Mouse (Mus musculus) brain, embryonic 14.5 days (tissue): ENCODE results near the gene Agpat3.

Experiments used
- CTCF ChIP-seq: fragments of 200-500 bp; IDR thresholded peaks from 2 replicates; pipeline ENCODE4 v1.5.1; 2012; ENCODE audit warnings: inconsistent platforms, mild to moderate bottlenecking, moderate library complexity, borderline replicate concordance; ENCODE audit not compliant: insufficient read depth, insufficient read length; ENCODE audit errors: extremely low read depth
- POLR2A ChIP-seq: fragments of 200-500 bp; IDR thresholded peaks from 2 replicates; pipeline ENCODE4 v1.6.1; 2012; ENCODE audit warnings: mild to moderate bottlenecking, inconsistent platforms, borderline replicate concordance; ENCODE audit not compliant: poor library complexity, insufficient read depth, insufficient read length, severe bottlenecking; ENCODE audit errors: extremely low read depth

DNA sequence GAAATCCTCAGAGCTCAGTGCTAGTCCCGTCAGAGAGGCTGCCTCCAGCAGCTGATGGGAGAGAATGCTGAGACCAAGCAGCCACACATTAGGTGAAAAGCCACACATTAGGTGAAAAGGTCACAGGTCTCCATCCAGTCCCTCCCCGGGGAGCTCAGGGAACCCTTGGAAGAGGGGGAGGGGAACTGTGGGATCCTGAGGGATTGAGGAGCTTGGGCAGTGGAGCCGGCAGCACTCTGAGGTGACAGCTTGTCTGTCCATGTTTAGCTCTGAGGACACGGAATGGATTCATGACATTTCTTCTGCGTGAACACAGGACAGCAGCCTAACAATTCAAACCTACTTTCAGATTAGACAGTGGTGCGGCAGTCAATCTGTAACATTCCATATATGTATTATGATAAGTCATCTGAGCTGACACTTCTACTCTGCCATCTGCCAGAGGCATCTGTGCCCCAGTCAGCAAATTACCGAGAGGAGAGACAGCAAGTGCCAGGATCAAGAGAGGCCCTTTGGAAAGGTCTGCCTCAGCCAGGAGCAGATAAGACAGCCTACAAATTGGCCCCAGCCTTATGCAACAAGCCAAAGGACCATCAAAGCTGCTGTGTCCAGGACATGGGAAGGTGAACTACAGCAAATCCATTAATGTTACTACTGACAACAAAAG, 28.9 kb downstream of the Agpat3 start:
- TF ChIP-seq CTCF (no peak), POLR2A (no peak)
